Mouse (Mus musculus) cerebellum, adult 11-12 months (tissue): ENCODE data around the gene Ost4.
A peak's percentile ranks its signal among the peaks of the same experiment; 100 is the strongest.

ENCODE experiments used
- DNase-seq: peaks from one replicate; pipeline ENCODE4 v3.0.0; 2022

The Ost4 gene

GRCm38 (mm10) chr5:30922581-30923041 is 15.0 kb upstream of the Ost4 start:
- peak; percentile 41 for DNase-seq

DNA sequence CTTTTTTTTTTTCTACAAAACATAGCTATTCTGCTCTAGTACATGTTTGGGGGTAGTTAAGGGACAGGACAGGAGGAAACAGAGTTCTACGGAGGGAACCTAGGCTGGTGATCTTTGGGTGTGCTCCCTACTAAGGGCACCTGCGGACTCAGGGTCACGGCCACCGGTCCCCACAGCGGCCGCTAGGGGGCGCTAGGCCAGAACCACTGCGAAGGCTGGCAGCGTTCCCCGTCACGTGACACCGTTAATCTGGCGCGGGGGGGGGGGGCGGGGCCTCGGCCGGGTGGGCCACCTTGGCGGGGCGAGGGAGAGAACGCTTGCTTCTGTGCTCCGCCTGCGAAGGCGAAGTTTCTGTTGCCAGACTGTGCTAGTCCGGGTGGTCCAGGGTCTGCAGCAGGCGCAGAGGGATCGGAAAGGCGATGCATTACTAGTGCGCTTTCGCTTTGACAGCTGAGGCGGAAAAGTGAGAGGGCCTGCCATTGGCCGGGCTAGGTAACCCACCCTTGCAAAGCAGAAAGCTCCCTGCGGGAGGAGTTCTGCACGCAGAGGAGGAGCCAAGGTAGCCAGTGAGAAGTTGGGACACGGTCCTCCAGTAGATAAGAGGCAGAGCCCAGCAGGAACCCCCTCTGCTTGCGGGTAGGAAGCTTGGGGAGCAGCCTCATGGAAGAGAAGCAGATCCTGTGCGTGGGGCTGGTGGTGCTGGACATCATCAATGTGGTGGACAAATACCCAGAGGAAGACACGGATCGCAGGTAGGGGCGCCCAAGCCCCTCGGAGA is 13.9 kb upstream of the Ost4 start, which contains the start of gene Khk:
Khk (plus strand) TSS at position 176 of the 778 bp plus-strand sequence.
- DNase-seq: peak; percentile 87

GRCm38 (mm10) chr5:30920621-30921020 is 13.0 kb upstream of the Ost4 start:
- DNase-seq: peak; percentile 66

DNA sequence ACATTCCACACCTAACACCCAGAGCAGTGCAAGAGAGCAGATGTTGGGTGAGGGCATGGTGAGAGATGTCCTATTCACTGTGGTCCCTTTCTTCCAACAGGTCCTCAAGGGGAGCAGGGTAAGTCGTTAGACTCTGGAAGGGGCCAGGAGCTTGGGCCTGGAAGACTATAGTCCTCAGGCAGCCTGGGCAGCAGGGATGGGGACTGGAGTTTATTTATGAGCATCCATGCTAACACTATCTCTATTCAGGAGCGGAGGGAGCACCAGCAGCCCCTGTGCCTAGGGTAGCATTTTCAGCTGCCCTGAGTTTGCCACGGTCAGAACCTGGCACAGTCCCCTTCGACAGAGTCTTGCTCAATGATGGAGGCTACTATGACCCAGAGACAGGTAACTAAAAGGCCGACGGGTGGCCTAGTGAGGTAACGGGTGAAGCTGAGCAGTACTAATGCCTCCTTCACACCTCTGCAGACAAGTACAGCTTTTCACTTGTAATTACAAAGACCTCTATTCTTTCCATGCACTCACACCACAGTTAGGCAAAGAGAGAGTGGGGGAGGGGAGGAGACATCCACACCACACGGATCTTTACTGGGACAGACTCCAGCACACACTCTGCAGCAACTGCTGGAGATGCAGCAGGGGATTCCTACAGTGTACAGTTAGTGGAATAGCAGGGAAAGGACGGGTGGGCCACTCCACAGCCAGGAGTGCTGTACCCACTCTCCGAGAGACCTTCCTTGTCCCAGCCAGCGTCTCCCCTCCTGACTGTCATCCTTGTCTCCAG is 12.4 kb upstream of the Ost4 start:
- no peak for DNase-seq

GRCm38 (mm10) chr5:30918691-30919090 is 11.1 kb upstream of the Ost4 start:
- DNase-seq: no peak

DNA sequence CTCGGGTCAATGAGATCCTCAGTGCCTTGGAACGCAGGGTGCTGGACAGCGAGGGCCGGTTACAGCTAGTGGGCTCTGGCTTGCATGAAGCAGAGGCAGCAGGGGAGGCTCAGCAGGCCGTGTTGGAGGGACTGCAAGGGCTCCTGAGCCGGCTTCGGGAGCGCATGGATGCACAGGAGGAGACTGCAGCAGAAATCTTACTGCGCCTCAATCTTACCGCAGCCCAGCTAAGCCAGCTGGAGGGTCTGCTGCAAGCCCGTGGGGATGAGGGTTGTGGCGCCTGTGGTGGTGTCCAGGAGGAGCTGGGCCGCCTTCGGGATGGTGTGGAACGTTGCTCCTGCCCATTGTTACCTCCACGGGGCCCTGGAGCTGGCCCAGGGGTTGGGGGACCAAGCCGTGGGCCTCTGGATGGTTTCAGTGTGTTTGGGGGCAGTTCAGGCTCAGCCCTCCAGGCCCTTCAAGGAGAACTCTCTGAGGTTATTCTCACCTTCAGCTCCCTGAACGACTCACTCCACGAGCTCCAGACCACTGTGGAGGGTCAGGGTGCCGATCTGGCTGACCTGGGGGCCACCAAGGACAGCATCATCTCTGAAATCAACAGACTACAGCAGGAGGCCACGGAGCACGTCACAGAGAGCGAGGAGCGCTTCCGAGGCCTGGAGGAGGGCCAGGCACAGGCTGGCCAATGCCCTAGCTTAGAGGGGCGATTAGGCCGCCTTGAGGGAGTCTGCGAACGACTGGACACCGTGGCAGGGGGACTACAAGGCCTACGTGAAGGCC is 10.5 kb upstream of the Ost4 start:
- DNase-seq: peak; percentile 48

DNA sequence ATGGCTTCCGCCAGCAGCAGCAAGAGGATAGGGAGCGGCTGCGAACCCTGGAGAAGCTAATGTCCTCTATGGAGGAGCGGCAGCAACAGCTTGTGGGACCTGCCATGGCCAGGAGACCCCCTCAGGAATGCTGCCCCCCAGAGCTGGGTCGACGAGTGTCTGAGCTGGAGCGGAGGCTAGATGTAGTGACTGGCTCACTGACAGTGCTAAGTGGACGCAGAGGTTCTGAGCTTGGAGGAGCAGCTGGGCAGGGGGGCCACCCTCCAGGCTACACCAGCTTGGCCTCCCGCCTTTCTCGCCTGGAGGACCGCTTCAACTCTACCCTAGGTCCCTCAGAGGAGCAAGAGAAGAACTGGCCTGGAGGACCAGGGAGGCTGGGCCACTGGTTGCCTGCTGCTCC is 9.8 kb upstream of the Ost4 start:
- peak; percentile 49 for DNase-seq

- no peak for DNase-seq
Measured at GRCm38 (mm10) chr5:30916841-30917240, 9.3 kb upstream of the Ost4 start.

- peak; percentile 92 for DNase-seq
Measured at GRCm38 (mm10) chr5:30915974-30916433, 8.4 kb upstream of the Ost4 start.

DNA sequence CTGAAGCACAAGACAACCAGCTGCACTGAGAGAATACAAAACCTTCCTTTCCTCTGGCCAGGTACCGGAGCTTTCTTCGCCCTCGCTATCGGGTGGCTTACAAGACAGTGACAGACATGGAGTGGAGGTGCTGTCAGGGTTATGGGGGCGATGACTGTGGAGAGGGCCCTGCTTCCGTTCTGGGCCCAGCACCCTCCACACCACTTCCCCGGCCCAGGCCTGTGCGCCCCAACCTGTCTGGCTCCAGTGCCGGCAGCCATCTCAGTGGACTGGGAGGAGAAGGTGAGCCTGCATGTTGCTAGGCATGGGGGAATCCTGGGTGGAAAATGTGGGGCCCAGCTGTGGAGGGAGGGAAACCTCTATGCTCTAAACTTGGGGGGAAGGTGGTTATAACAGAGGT is 7.9 kb upstream of the Ost4 start:
- DNase-seq: peak; percentile 62

GRCm38 (mm10) chr5:30914849-30915248 is 7.3 kb upstream of the Ost4 start:
- peak; percentile 53 for DNase-seq

DNA sequence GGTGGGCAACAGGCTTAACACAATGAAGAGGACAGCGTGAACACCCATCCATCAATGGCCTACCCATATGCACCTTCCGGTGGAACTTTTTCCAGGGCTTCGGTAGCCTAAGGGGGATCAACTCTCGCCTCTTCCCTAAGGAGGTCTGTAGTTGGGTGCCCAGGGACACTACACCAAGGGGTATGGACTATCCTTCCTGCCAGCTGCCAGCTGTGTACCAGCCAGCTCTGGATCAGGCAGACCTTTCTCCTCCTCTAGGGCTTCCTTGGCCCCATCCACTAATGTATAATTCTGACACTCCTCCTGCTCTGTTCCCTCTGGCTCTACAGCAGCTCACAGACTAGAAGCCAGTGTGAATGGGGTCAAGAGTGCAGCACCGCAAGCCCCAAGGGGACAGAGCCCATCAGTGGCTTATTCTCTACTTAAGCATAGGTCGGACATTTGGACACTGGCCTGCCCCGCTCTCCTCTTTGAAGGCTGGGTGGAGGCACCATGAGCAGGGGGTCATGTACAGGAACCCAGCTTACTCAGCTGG is 6.6 kb upstream of the Ost4 start:
- DNase-seq: no peak

DNA sequence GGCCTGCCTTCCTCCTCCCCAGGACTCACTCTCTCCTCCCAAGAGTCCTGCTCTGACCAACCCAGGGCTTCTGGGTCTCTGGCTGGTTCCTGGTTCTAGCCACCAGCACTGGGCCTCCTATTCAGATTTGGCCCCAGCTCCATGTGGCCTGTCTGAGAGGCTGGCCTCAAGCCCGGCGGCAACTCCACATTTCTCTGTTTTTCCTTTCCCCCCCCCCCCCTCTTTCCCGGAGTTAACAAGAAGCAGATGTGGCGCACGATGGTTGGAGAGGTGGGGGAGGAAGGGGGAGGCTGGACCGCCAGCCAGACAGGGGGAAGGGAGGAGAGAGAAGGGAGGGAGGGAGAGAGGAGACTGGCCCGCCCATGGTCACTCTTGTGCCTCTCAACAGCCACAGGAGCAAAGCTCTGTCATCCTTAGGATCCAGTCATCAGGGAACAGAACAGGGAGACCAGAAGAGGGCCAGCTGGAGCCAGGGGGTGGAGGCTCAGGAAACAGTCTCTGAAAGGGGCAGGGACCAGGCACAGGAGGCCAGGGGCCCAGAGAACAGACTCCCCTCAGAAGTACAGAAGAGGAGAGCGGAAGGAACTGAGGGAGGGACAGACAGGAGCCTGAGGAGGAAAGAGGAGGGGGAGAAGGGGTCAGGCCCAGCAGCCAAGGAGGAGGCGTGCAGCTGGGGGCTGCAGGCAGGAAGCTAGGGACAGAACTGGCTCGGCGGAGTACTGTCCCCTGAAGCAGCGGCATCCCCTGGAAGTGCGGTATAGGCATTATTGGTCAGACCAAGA is 5.7 kb upstream of the Ost4 start, which contains the start of gene Emilin1:
Emilin1 (plus strand) TSS at position 343 of the 782 bp plus-strand sequence.
- DNase-seq: no peak

- no peak for DNase-seq
Measured at GRCm38 (mm10) chr5:30912156-30912555, 4.6 kb upstream of the Ost4 start.

DNA sequence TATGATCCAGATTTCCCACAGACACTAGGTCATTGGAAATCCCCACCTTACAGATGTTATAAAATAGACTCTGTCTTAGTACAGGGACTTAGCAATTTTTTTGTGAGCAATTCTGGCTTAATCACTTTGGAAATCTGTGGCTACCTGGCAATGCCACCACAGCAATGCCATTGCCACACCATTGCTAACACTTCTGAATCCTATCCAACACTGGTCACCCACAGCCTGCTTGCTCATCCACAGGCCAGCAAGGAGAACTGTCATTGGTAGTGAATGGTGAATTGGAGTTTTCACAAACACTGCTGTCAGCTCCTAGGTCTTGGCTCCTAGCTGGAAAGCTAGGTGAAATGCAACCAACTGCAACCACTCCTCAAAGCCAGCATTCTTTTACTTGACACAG is 2.9 kb upstream of the Ost4 start:
- DNase-seq: no peak

DNA sequence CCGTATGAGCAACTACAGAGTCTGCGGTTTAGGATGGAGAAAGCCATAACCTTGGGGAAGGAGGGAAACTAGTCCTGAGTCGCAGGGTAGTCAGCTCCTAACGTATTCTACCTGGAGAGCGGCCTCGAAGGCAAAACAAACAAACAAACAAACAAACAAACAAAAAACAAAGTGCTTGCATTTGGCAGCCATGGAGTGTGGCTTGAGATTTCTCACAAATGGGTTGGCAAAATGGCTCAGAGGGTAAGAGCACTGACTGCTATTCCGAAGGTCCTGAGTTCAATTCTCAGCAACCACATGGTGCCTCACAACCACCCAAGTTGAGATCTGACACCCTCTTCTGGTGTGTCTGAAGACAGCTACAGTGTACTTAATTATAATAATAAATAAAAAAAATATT is 2.3 kb upstream of the Ost4 start:
- DNase-seq: no peak

GRCm38 (mm10) chr5:30909300-30909659 is 1.7 kb upstream of the Ost4 start:
- DNase-seq: no peak

- DNase-seq: no peak
Measured at GRCm38 (mm10) chr5:30908426-30909299, 1.1 kb upstream of the Ost4 start.

GRCm38 (mm10) chr5:30901860-30902259 is 5.7 kb downstream of the Ost4 start:
- DNase-seq: no peak

GRCm38 (mm10) chr5:30890375-30890774 is 17.2 kb downstream of the Ost4 start:
- no peak for DNase-seq
